8 mouse cellular contexts compared by ENCODE assay signal in genomic region chr15:25842462-25843085, GRCm38 (mm10). TPM values are rescaled to one million over a fixed set of nuclear protein-coding genes. Genes with fewer than 3 reads are reported as not detected.
DNase-seq lines count a peak whose midpoint lies in the region; ATAC-seq and TF ChIP-seq lines count a peak whose summit lies in the region.

No protein-coding gene starts in this region.

- ATAC-seq in liver, embryonic 14.5 days (ENCODE audit: insufficient read depth), result no peak

- peaks cover 6% of the 10 kb centered on the region; the same call in 1 of the 2 replicates for H3K9me3 ChIP-seq in hindbrain, embryonic 10.5 days
- H3K9me3 ChIP-seq in liver, embryonic 14.5 days (ENCODE audit: control insufficient read depth, low read length), result no peaks in the 10 kb centered on the region

- no peak overlapping the region for H3K9ac ChIP-seq in liver, embryonic 14.5 days (replicated peaks)

- H3K27me3 ChIP-seq in hindbrain, embryonic 10.5 days (ENCODE audit: insufficient read depth, poor library complexity, severe bottlenecking), result peaks cover 38% of the 10 kb centered on the region
- H3K27me3 ChIP-seq in liver, embryonic 14.5 days (ENCODE audit: control insufficient read depth, insufficient read depth, low read length), result peaks cover 13% of the 10 kb centered on the region

- no peak for TF ChIP-seq EP300 in liver, embryonic 14.5 days (IDR thresholded peaks at IDR 0.05; ENCODE audit: low read depth)

- WGBS in hindbrain, embryonic 10.5 days, result 11% methylated on average over 16 of the region's 16 CpGs
- 9% methylated on average over 16 of the region's 16 CpGs for WGBS in liver, embryonic 14.5 days (ENCODE audit: insufficient replicate concordance)

- TF ChIP-seq CTCF in liver, embryonic 14.5 days (IDR thresholded peaks at IDR 0.05; ENCODE audit: low read depth), result no peak

- H3K4me1 ChIP-seq in brown adipose tissue, adult 24 weeks (ENCODE audit: control insufficient read depth, insufficient read depth, insufficient read length, low read length), result no peaks in the 10 kb centered on the region
- H3K4me1 ChIP-seq in hindbrain, embryonic 10.5 days (replicated peaks), result peaks cover 25% of the 10 kb centered on the region
- no peaks in the 10 kb centered on the region for H3K4me1 ChIP-seq in liver, embryonic 14.5 days (replicated peaks; ENCODE audit: control insufficient read depth in 2 of 2, insufficient read depth in 2 of 2, low read length in 1 of 2)

- no peak overlapping the region for H3K27ac ChIP-seq in brown adipose tissue, adult 24 weeks (replicated peaks; ENCODE audit: low read depth, low read length)
- peak overlapping the region; percentile 87 for H3K27ac ChIP-seq in hindbrain, embryonic 10.5 days
- H3K27ac ChIP-seq in liver, embryonic 14.5 days, result no peak overlapping the region

- peak; percentile 42 for DNase-seq in kidney, adult 11 months
- no peak for DNase-seq in kidney, postnatal 4 days
- peak; percentile 12 for DNase-seq in hindbrain, embryonic 10.5 days (ENCODE audit: low spot score)
- DNase-seq in liver, embryonic 14.5 days (ENCODE audit: low read depth in 3 of 3, low spot score in 3 of 3), result no peak
- DNase-seq in testis, postnatal 14 days (ENCODE audit: low spot score), result peak; percentile 67
- DNase-seq in layer of hippocampus, adult 11-12 months (ENCODE audit: low spot score), result no peak
- no peak for DNase-seq in urinary bladder, postnatal 10 days (ENCODE audit: low spot score)

- peak overlapping the region; percentile 64 for H3K4me2 ChIP-seq in liver, embryonic 14.5 days (ENCODE audit: low read depth)

- no peaks in the 10 kb centered on the region for H3K36me3 ChIP-seq in hindbrain, embryonic 10.5 days
- no peaks in the 10 kb centered on the region for H3K36me3 ChIP-seq in liver, embryonic 14.5 days (replicated peaks; ENCODE audit: control insufficient read depth, insufficient read depth, low read depth)

- peak overlapping the region; percentile 65 for H3K4me3 ChIP-seq in brown adipose tissue, adult 24 weeks (ENCODE audit: insufficient read depth, low read depth, low read length)
- H3K4me3 ChIP-seq in hindbrain, embryonic 10.5 days, result peak overlapping the region; percentile 87
- peak overlapping the region; percentile 44 to 55 for H3K4me3 ChIP-seq in liver, embryonic 14.5 days (ENCODE audit: insufficient read depth in 1 of 2, low read depth in 2 of 2, low read length in 2 of 2)

RNA-seq across cellular contexts. Expression of gene Retreg1, which starts 0.4 kb away (rescaled TPM):
- polyA plus RNA-seq in brown adipose tissue, adult 24 weeks (2012; ENCODE audit: insufficient read depth, insufficient read length, missing spikeins), result 14.2 and 17.8 TPM in 2 replicates
- polyA plus RNA-seq in hindbrain, embryonic 10.5 days (2016; fragmentation: Nextera tagmentation; extraction: Ambion mirVana), result 2.2 and 2.7 TPM in 2 replicates
- 0.43 and 0.75 TPM in 2 replicates for polyA plus RNA-seq in liver, embryonic 14.5 days (2012; rRNA removed)
- 1.6 and 2.4 TPM in 2 replicates for polyA plus RNA-seq in liver, embryonic 14.5 days (2014; fragmentation: Nextera tagmentation; extraction: Ambion mirVana)

Comparison
In these comparisons a context has a peak if more than half of its experiments do, and no peak if none do; other contexts are left out.
1. DNase-seq: peak in kidney, adult 11 months (single experiment), hindbrain, embryonic 10.5 days (single experiment) and testis, postnatal 14 days (single experiment); none in kidney, postnatal 4 days (0 of 2), liver, embryonic 14.5 days (0 of 3), layer of hippocampus, adult 11-12 months (single experiment) and urinary bladder, postnatal 10 days (single experiment).
2. Peak in every context shown above with its lines, with median percentiles within 50 percentile points of each other: H3K4me3 ChIP-seq.